Mouse (Mus musculus): ENCODE data around the gene Tamm41. TPM values are rescaled to one million over a fixed set of nuclear protein-coding genes. Genes with fewer than 3 reads are reported as not detected.

The Tamm41 gene
- polyA plus RNA-seq, 2 experiments, result 39.8 to 60.8 TPM

- 78% methylated on average over 9 of the region's 9 CpGs for WGBS
- peaks cover 37% of the 10 kb centered on the region for H3K36me3 ChIP-seq (ENCODE audit: control insufficient read depth, insufficient read depth, low read length)
- no peak overlapping the region for H3K4me2 ChIP-seq (replicated peaks; ENCODE audit: low read depth, low read length, severe bottlenecking)
- no peaks in the 10 kb centered on the region for H3K9me3 ChIP-seq (ENCODE audit: control insufficient read depth, low read length)
- ATAC-seq (ENCODE audit: low FRiP score, low read depth), result no peak
- no peak for TF ChIP-seq POLR2A (IDR thresholded peaks at IDR 0.05; ENCODE audit: borderline replicate concordance, extremely low read depth, insufficient read depth, insufficient read length)
- H3K9ac ChIP-seq (ENCODE audit: low read depth, low read length, severe bottlenecking), result no peak overlapping the region
- H3K4me1 ChIP-seq (ENCODE audit: control insufficient read depth, insufficient read depth, low read length), result 0 out of 2 replicates have a peak, but pooled peaks cover 2% of the 10 kb centered on the region
- H3K27ac ChIP-seq (replicated peaks; ENCODE audit: low read depth, low read length), result no peak overlapping the region
- no peaks in the 10 kb centered on the region for H3K27me3 ChIP-seq (ENCODE audit: control insufficient read depth, insufficient read depth, low read length)
- DNase-seq (ENCODE audit: low spot score), result no peak
- H3K4me3 ChIP-seq (replicated peaks; ENCODE audit: low read length), result no peak overlapping the region
These were observed 26.9 kb downstream of the Tamm41 start for GRCm38 (mm10) chr6:115010815-115011214.

DNA sequence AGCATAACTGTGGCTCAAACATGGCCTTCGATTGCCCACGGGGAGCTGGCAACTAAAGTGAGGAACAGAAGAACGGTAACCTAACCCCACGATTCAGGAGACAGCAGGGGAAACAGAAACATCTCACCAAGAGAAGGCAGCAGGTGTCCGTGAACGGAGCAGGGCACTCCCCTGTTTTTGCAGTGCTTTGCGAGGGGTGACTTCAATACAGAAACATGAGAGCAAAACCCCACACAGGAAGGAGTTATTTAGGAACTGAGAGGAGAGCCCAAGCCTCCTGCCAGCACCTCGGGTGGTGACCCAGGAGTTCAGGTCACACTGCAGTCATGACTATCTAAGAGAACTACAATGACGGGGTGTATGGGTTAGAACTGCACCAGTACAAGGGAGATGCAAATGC, 27.4 kb downstream of the Tamm41 start:
- Histone ChIP-seq H3K9me3 (ENCODE audit: control insufficient read depth, low read length) (no peaks in the 10 kb centered on the region), H3K27ac (replicated peaks; ENCODE audit: low read depth, low read length) (no peak overlapping the region), H3K36me3 (ENCODE audit: control insufficient read depth, insufficient read depth, low read length) (peaks cover 34% of the 10 kb centered on the region), H3K4me2 (replicated peaks; ENCODE audit: low read depth, low read length, severe bottlenecking) (no peak overlapping the region), H3K9ac (ENCODE audit: low read depth, low read length, severe bottlenecking) (no peak overlapping the region), H3K4me3 (replicated peaks; ENCODE audit: low read length) (no peak overlapping the region), H3K27me3 (ENCODE audit: control insufficient read depth, insufficient read depth, low read length) (no peaks in the 10 kb centered on the region), H3K4me1 (ENCODE audit: control insufficient read depth, insufficient read depth, low read length) (0 out of 2 replicates have a peak, but pooled peaks cover 2% of the 10 kb centered on the region)
- WGBS, result 84% methylated on average over 9 of the region's 9 CpGs
- ATAC-seq (ENCODE audit: low FRiP score, low read depth) (no peak), DNase-seq (ENCODE audit: low spot score) (no peak)
- no peak for TF ChIP-seq POLR2A (IDR thresholded peaks at IDR 0.05; ENCODE audit: borderline replicate concordance, extremely low read depth, insufficient read depth, insufficient read length)

DNA sequence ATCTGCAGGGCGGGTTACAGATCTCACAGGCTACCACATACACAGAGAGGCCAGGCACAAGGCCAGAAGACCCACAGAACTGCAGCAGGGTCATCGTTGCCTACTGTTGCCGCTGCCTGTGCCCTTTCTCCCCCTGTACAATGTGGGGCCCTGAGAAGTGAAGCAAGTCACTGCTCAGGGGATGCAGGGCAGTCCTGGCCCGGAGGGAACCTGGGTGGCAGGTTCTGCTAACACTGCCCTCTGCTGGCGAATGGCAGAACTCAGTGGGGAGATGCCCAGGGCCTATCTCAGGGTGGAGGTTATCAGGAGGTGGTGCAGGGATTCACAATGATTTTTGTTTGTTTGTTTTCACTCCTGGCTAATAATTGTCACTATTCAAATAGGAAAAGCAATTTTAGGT, 29.9 kb downstream of the Tamm41 start:
- Histone ChIP-seq H3K4me1 (ENCODE audit: control insufficient read depth, insufficient read depth, low read length) (0 out of 2 replicates have a peak, but pooled peaks cover 2% of the 10 kb centered on the region), H3K4me3 (replicated peaks; ENCODE audit: low read length) (no peak overlapping the region), H3K27ac (replicated peaks; ENCODE audit: low read depth, low read length) (no peak overlapping the region), H3K27me3 (ENCODE audit: control insufficient read depth, insufficient read depth, low read length) (no peaks in the 10 kb centered on the region), H3K4me2 (replicated peaks; ENCODE audit: low read depth, low read length, severe bottlenecking) (no peak overlapping the region), H3K9ac (ENCODE audit: low read depth, low read length, severe bottlenecking) (no peak overlapping the region), H3K9me3 (ENCODE audit: control insufficient read depth, low read length) (no peaks in the 10 kb centered on the region), H3K36me3 (ENCODE audit: control insufficient read depth, insufficient read depth, low read length) (peaks cover 38% of the 10 kb centered on the region)
- TF ChIP-seq POLR2A (IDR thresholded peaks at IDR 0.05; ENCODE audit: borderline replicate concordance, extremely low read depth, insufficient read depth, insufficient read length), result no peak
- ATAC-seq (ENCODE audit: low FRiP score, low read depth) (peak; percentile 59; the same call in 1 of the 2 replicates), DNase-seq (ENCODE audit: low spot score) (peak; percentile 60)
- 34% methylated on average over 5 of the region's 5 CpGs for WGBS

DNA sequence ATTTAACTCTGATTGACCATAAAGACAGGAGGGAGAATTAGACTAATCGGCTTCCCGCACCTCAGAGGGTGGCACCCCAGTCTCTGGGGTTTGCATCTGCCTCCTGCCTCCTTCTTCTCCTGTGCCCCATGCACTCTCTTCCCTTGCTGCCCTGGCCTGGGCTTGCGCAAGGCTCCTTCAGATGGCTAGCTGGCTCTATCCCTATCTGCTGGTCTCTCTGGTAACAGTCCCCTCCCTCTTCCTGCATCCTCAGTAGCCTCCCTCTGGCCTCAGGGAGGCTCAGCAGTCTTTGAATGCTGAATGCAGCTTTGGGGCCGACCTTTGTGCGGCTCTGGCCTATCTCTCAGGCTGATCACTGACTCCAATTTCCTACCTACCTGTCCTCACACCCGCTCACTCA, 30.7 kb downstream of the Tamm41 start:
- Histone ChIP-seq H3K36me3 (ENCODE audit: control insufficient read depth, insufficient read depth, low read length) (peaks cover 38% of the 10 kb centered on the region), H3K4me1 (ENCODE audit: control insufficient read depth, insufficient read depth, low read length) (0 out of 2 replicates have a peak, but pooled peaks cover 2% of the 10 kb centered on the region), H3K27me3 (ENCODE audit: control insufficient read depth, insufficient read depth, low read length) (no peaks in the 10 kb centered on the region), H3K27ac (replicated peaks; ENCODE audit: low read depth, low read length) (no peak overlapping the region), H3K4me3 (replicated peaks; ENCODE audit: low read length) (no peak overlapping the region), H3K9me3 (ENCODE audit: control insufficient read depth, low read length) (no peaks in the 10 kb centered on the region), H3K9ac (ENCODE audit: low read depth, low read length, severe bottlenecking) (no peak overlapping the region), H3K4me2 (replicated peaks; ENCODE audit: low read depth, low read length, severe bottlenecking) (no peak overlapping the region)
- WGBS, result 68% methylated on average over 6 of the region's 6 CpGs
- no peak for TF ChIP-seq POLR2A (IDR thresholded peaks at IDR 0.05; ENCODE audit: borderline replicate concordance, extremely low read depth, insufficient read depth, insufficient read length)
- DNase-seq (ENCODE audit: low spot score) (no peak), ATAC-seq (ENCODE audit: low FRiP score, low read depth) (no peak)

DNA sequence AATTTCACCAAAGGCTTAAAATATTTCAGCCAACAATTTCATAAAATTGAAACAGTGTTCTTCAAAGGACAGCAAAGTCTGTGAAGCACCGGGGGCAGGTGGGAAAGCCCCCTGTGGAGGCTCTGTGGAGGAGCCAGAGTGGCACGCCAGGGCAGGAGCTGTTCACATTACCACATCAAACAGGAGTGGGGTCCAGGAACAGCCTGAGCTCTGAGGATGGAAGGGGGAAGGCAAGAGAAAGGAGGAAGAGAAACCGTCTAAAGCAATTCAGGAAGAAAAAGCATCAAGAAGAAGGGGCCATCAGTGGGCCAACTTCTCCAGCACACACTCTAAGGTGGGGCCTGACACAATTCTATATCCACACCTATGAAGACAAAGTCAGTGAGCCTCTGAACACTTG, 31.6 kb downstream of the Tamm41 start:
- Histone ChIP-seq H3K36me3 (ENCODE audit: control insufficient read depth, insufficient read depth, low read length) (peaks cover 31% of the 10 kb centered on the region), H3K9me3 (ENCODE audit: control insufficient read depth, low read length) (no peaks in the 10 kb centered on the region), H3K27me3 (ENCODE audit: control insufficient read depth, insufficient read depth, low read length) (no peaks in the 10 kb centered on the region), H3K9ac (ENCODE audit: low read depth, low read length, severe bottlenecking) (no peak overlapping the region), H3K4me2 (replicated peaks; ENCODE audit: low read depth, low read length, severe bottlenecking) (no peak overlapping the region), H3K4me3 (replicated peaks; ENCODE audit: low read length) (no peak overlapping the region), H3K27ac (replicated peaks; ENCODE audit: low read depth, low read length) (no peak overlapping the region), H3K4me1 (ENCODE audit: control insufficient read depth, insufficient read depth, low read length) (0 out of 2 replicates have a peak, but pooled peaks cover 2% of the 10 kb centered on the region)
- no peak for TF ChIP-seq POLR2A (IDR thresholded peaks at IDR 0.05; ENCODE audit: borderline replicate concordance, extremely low read depth, insufficient read depth, insufficient read length)
- WGBS, result 62% methylated on average over 3 of the region's 3 CpGs
- DNase-seq (ENCODE audit: low spot score) (no peak), ATAC-seq (ENCODE audit: low FRiP score, low read depth) (no peak)

All from limb, embryonic 14.5 days (tissue).